Comparison of ENCODE assay signal across 9 mouse cellular contexts in genomic region chr8:72485456-72486199, GRCm38 (mm10). TPM values are rescaled to one million over a fixed set of nuclear protein-coding genes. Genes with fewer than 3 reads are reported as not detected.
DNase-seq lines count a peak whose midpoint lies in the region; ATAC-seq and TF ChIP-seq lines count a peak whose summit lies in the region.
"Had no signal": no experiment of that assay in that cellular context is flagged by ENCODE, and none has a peak within 500 bp of the region (broad histone marks: within the 10 kb centered on the region; RNA-seq: fewer than 3 reads in every experiment).

No protein-coding gene starts in this region.

- TF ChIP-seq RAD21 in MEL (IDR thresholded peaks at IDR 0.05; ENCODE audit: low read depth, low read length) = no peak

- no peaks in the 10 kb centered on the region for H3K27me3 ChIP-seq in kidney, embryonic 15.5 days
- no peaks in the 10 kb centered on the region for H3K27me3 ChIP-seq in MEL (ENCODE audit: control insufficient read depth in 1 of 2, insufficient read depth in 2 of 2, low read length in 2 of 2)
- no peaks in the 10 kb centered on the region for H3K27me3 ChIP-seq in forebrain, embryonic 14.5 days (replicated peaks; ENCODE audit: control insufficient read depth, insufficient read depth, low read length)
- H3K27me3 ChIP-seq: neural tube, embryonic 12.5 days had no signal

- TF ChIP-seq CTCF in MEL (IDR thresholded peaks at IDR 0.05 in 2 of 3, conservative IDR thresholded peaks at IDR 0.05 in 1 of 3; ENCODE audit: control insufficient read depth in 1 of 3, insufficient read depth in 1 of 3, low read depth in 2 of 3, low read length in 3 of 3, poor library complexity in 1 of 3, severe bottlenecking in 1 of 3) = no peak

- H3K36me3 ChIP-seq in kidney, embryonic 15.5 days = peaks cover 93% of the 10 kb centered on the region
- peaks cover 3 to 13% of the 10 kb centered on the region in 2 experiments for H3K36me3 ChIP-seq in MEL (ENCODE audit: control insufficient read depth in 1 of 2, insufficient read depth in 2 of 2, low read length in 2 of 2)
- peaks cover 59% of the 10 kb centered on the region for H3K36me3 ChIP-seq in forebrain, embryonic 14.5 days (ENCODE audit: control insufficient read depth, insufficient read depth, low read length)

- no peaks in the 10 kb centered on the region for H3K9me3 ChIP-seq in kidney, embryonic 15.5 days (replicated peaks)
- no peaks in the 10 kb centered on the region for H3K9me3 ChIP-seq in MEL (replicated peaks; ENCODE audit: insufficient read depth, low read length)
- no peaks in the 10 kb centered on the region for H3K9me3 ChIP-seq in forebrain, embryonic 14.5 days (replicated peaks; ENCODE audit: control insufficient read depth, low read length)
- H3K9me3 ChIP-seq: neural tube, embryonic 12.5 days had no signal

- H3K27ac ChIP-seq in kidney, embryonic 15.5 days = no peak overlapping the region
- no peak overlapping the region for H3K27ac ChIP-seq in MEL (ENCODE audit: control insufficient read depth, low read depth, low read length)
- H3K27ac ChIP-seq in forebrain, embryonic 14.5 days (ENCODE audit: low read depth, low read length) = no peak overlapping the region
- H3K27ac ChIP-seq: neural tube, embryonic 12.5 days had no signal

- no peak for TF ChIP-seq EP300 in MEL (IDR thresholded peaks at IDR 0.05; ENCODE audit: low read depth in 1 of 2, low read length in 2 of 2)

- H3K4me3 ChIP-seq in kidney, embryonic 15.5 days (replicated peaks) = no peak overlapping the region
- no peak overlapping the region for H3K4me3 ChIP-seq in MEL (ENCODE audit: control insufficient read depth in 1 of 2, insufficient read depth in 1 of 2, low read depth in 2 of 2, low read length in 2 of 2)
- no peak overlapping the region for H3K4me3 ChIP-seq in forebrain, embryonic 14.5 days (ENCODE audit: low read depth, low read length)
- H3K4me3 ChIP-seq: neural tube, embryonic 12.5 days had no signal

- no peak overlapping the region for H3K9ac ChIP-seq in kidney, embryonic 15.5 days
- H3K9ac ChIP-seq in MEL (ENCODE audit: control insufficient read depth, low read depth, low read length, poor library complexity, severe bottlenecking) = no peak overlapping the region
- H3K9ac ChIP-seq in forebrain, embryonic 14.5 days (ENCODE audit: low read length) = no peak overlapping the region
- H3K9ac ChIP-seq: neural tube, embryonic 12.5 days had no signal

- no peak overlapping the region for H3K4me2 ChIP-seq in kidney, embryonic 15.5 days
- no peak overlapping the region for H3K4me2 ChIP-seq in forebrain, embryonic 14.5 days (ENCODE audit: low read length)
- H3K4me2 ChIP-seq: neural tube, embryonic 12.5 days had no signal

- peak; percentile 44 for DNase-seq in kidney, postnatal 14 days
- peak; percentile 37 for DNase-seq in MEL (ENCODE audit: low read depth, low spot score)
- DNase-seq in heart, postnatal 25 days (ENCODE audit: low spot score) = peak; percentile 36
- peak; percentile 78 to 84 for DNase-seq in lung, postnatal 4 days
- DNase-seq in ovary, adult 18-20 months (ENCODE audit: low spot score) = no peak
- DNase-seq in embryo, embryonic 10.5 days (ENCODE audit: low spot score) = no peak
- DNase-seq in forebrain, embryonic 14.5 days (ENCODE audit: low spot score) = no peak

- H3K4me1 ChIP-seq in kidney, embryonic 15.5 days = peaks cover 6% of the 10 kb centered on the region
- no peaks in the 10 kb centered on the region; a peak in 1 of 4 replicates for H3K4me1 ChIP-seq in MEL (ENCODE audit: control insufficient read depth in 1 of 2, insufficient read depth in 2 of 2, low read length in 2 of 2)
- no peaks in the 10 kb centered on the region for H3K4me1 ChIP-seq in forebrain, embryonic 14.5 days (ENCODE audit: control insufficient read depth, insufficient read depth, low read length)
- H3K4me1 ChIP-seq: neural tube, embryonic 12.5 days had no signal

- no peaks in the 10 kb centered on the region; the same call in 1 of the 2 replicates for H3K79me2 ChIP-seq in MEL (ENCODE audit: control insufficient read depth, insufficient read depth, low read length, poor library complexity)

- intact Hi-C loops in heart, postnatal 25 days (cut with DNase I) = no loop called here

- no peak for TF ChIP-seq POLR2A in MEL (IDR thresholded peaks at IDR 0.05; ENCODE audit: control insufficient read depth in 1 of 2, insufficient read depth in 1 of 2, low read depth in 1 of 2, low read length in 2 of 2, poor library complexity in 1 of 2)

- ATAC-seq in kidney, embryonic 15.5 days (replicated peaks; ENCODE audit: low FRiP score) = no peak
- ATAC-seq in forebrain, embryonic 14.5 days = no peak

- WGBS in kidney, embryonic 15.5 days = 87% methylated on average over 6 of the region's 6 CpGs
- WGBS in forebrain, embryonic 14.5 days = 79% methylated on average over 6 of the region's 6 CpGs

TF ChIP-seq in MEL, 35 proteins besides CTCF, POLR2A, EP300 and RAD21:
- no peak for TF ChIP-seq KAT2A (conservative IDR thresholded peaks at IDR 0.05; ENCODE audit: low read depth, low read length)
- TF ChIP-seq ETS1 (IDR thresholded peaks at IDR 0.05; ENCODE audit: low read depth, low read length) = 0 out of 2 replicates have a peak, but pooled peaks have one; percentile 27
- 0 out of 2 replicates have a peak, but pooled peaks have one; percentile 35 for TF ChIP-seq ZNF384 (IDR thresholded peaks at IDR 0.05; ENCODE audit: low read depth, low read length)
- TF ChIP-seq TBP (IDR thresholded peaks at IDR 0.05; ENCODE audit: low read depth, low read length) = no peak
- no peak for TF ChIP-seq POLR2AphosphoS5 (IDR thresholded peaks at IDR 0.05; ENCODE audit: borderline replicate concordance, low read depth, low read length)
- TF ChIP-seq CHD2 (IDR thresholded peaks at IDR 0.05; ENCODE audit: low read length) = no peak
- no peak for TF ChIP-seq E2F4 (IDR thresholded peaks at IDR 0.05; ENCODE audit: borderline replicate concordance, low read depth, low read length)
- no peak for TF ChIP-seq JUND (IDR thresholded peaks at IDR 0.05; ENCODE audit: low read depth, low read length)
- TF ChIP-seq MAZ (IDR thresholded peaks at IDR 0.05; ENCODE audit: low read depth, low read length) = no peak

RNA-seq across cellular contexts. Expression of gene Slc35e1, which starts 6.8 kb away (rescaled TPM):
- 18.9 and 21.5 TPM in 2 replicates for polyA plus RNA-seq in kidney, embryonic 15.5 days (2015; fragmentation: Nextera tagmentation; extraction: Ambion mirVana)
- 24.4 and 31.7 TPM in 2 replicates for total RNA-seq in MEL (2012; rRNA removed)
- 10 to 100 TPM in 1 of 2 experiments, not detected in 1; 30.4 TPM for polyA plus RNA-seq in MEL (2012; ENCODE audit: insufficient read depth in 1 of 2, insufficient read length in 2 of 2, low read depth in 1 of 2, low replicate concordance in 2 of 2, missing spikeins in 1 of 2)
- 10 to 100 TPM; 70.1 to 70.3 TPM for total RNA-seq in heart, postnatal 25 days (2021)
- 5.8 and 6.6 TPM in 2 replicates for polyA plus RNA-seq in forebrain, embryonic 14.5 days (2014; fragmentation: Nextera tagmentation; extraction: Ambion mirVana)

RNA-seq across cellular contexts. Expression of gene Cherp, which starts 10.6 kb away (rescaled TPM):
- 71.5 and 77.2 TPM in 2 replicates for polyA plus RNA-seq in kidney, embryonic 15.5 days (2015; fragmentation: Nextera tagmentation; extraction: Ambion mirVana)
- 21.1 and 24.6 TPM in 2 replicates for total RNA-seq in MEL (2012; rRNA removed)
- 100 to 1,000 TPM in 1 of 2 experiments, 10 to 100 TPM in 1; 78.0 to 106 TPM for polyA plus RNA-seq in MEL (2012; ENCODE audit: insufficient read depth in 1 of 2, insufficient read length in 2 of 2, low read depth in 1 of 2, low replicate concordance in 2 of 2, missing spikeins in 1 of 2)
- total RNA-seq in heart, postnatal 25 days (2021) = 10 to 100 TPM; 33.5 to 35.2 TPM
- polyA plus RNA-seq in forebrain, embryonic 14.5 days (2014; fragmentation: Nextera tagmentation; extraction: Ambion mirVana) = 33.2 and 42.6 TPM in 2 replicates

RNA-seq across cellular contexts. Expression of gene 1700030K09Rik, which starts 41.9 kb away (rescaled TPM):
- polyA plus RNA-seq in kidney, embryonic 15.5 days (2015; fragmentation: Nextera tagmentation; extraction: Ambion mirVana) = 17.0 and 17.3 TPM in 2 replicates
- total RNA-seq in MEL (2012; rRNA removed) = 8.4 and 9.2 TPM in 2 replicates
- 10 to 100 TPM in 1 of 2 experiments, not detected in 1; 10.3 TPM for polyA plus RNA-seq in MEL (2012; ENCODE audit: insufficient read depth in 1 of 2, insufficient read length in 2 of 2, low read depth in 1 of 2, low replicate concordance in 2 of 2, missing spikeins in 1 of 2)
- total RNA-seq in heart, postnatal 25 days (2021) = 1 to 10 TPM; 4.6 to 7.5 TPM
- 14.8 and 17.1 TPM in 2 replicates for polyA plus RNA-seq in forebrain, embryonic 14.5 days (2014; fragmentation: Nextera tagmentation; extraction: Ambion mirVana)

RNA-seq across cellular contexts. Expression of gene Calr3, which starts 42.0 kb away (rescaled TPM):
- polyA plus RNA-seq in kidney, embryonic 15.5 days (2015; fragmentation: Nextera tagmentation; extraction: Ambion mirVana) = 1.5 and 1.9 TPM in 2 replicates
- 3.9 and 4.0 TPM in 2 replicates for total RNA-seq in MEL (2012; rRNA removed)
- 1 to 10 TPM in 1 of 2 experiments, not detected in 1; 2.7 TPM for polyA plus RNA-seq in MEL (2012; ENCODE audit: insufficient read depth in 1 of 2, insufficient read length in 2 of 2, low read depth in 1 of 2, low replicate concordance in 2 of 2, missing spikeins in 1 of 2)
- 10 to 100 TPM; 13.1 to 15.4 TPM for total RNA-seq in heart, postnatal 25 days (2021)
- polyA plus RNA-seq in forebrain, embryonic 14.5 days (2014; fragmentation: Nextera tagmentation; extraction: Ambion mirVana) = 1.0 and 1.1 TPM in 2 replicates

Comparison
In these comparisons a context has a peak if more than half of its experiments do, and no peak if none do; other contexts are left out.
1. DNase-seq: peak in kidney, postnatal 14 days (single experiment), MEL (single experiment), heart, postnatal 25 days (single experiment) and lung, postnatal 4 days (2 of 2); none in ovary, adult 18-20 months (single experiment), embryo, embryonic 10.5 days (single experiment) and forebrain, embryonic 14.5 days (single experiment).